Mouse (Mus musculus): ENCODE results near the gene Swt1. TPM values are rescaled to one million over a fixed set of nuclear protein-coding genes. Genes with fewer than 3 reads are reported as not detected.
"Not testable (repeated sequence)": the region's sequence is repeated elsewhere in the genome, so short reads cannot be mapped to it uniquely, and the experiment has no call there.

Gene Swt1
- total RNA-seq, 2 experiments from 2014 or later = 8.8 to 9.8 TPM

- intact Hi-C loops (cut with DNase I) = no loop called here
- no peak for DNase-seq
Observed at GRCm38 (mm10) chr1:151368444-151368843, 59.8 kb downstream of the Swt1 start.

DNA sequence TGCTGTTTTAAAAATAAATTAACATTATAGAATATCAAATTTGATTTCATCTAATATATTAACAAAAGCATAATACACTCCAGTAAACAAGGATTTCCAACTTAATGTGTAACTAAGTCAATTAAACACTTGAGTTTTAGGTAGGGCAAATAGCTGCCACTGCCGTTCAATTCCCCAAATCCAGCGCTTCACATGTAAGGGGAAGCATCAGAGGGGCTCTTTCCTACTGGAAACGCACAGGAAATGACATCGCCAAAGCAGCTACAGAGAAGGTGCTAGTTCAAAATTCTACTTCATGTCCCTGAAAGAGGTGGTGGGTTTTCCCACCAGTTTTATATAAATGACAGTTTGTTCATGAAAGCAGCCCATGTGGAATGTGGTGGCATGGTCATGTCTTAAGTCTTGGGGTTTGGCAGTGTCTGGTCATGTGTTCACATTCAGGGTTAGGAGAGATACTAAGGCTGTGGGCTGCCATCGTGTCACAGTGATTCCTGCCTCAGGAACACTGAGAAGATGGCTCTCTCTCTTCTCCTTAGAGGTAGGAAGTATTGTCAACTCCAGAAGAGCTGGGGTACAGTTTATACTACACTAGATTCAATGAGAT, 60.4 kb downstream of the Swt1 start:
- intact Hi-C loops (cut with DNase I) = no loop called here

GRCm38 (mm10) chr1:151366944-151367605, 61.2 kb downstream of the Swt1 start:
- DNase-seq = no peak
- intact Hi-C loops (cut with DNase I) = no loop called here

More for the DNA sequence above, 60.4 kb downstream of the Swt1 start:
- no peak for DNase-seq

DNA sequence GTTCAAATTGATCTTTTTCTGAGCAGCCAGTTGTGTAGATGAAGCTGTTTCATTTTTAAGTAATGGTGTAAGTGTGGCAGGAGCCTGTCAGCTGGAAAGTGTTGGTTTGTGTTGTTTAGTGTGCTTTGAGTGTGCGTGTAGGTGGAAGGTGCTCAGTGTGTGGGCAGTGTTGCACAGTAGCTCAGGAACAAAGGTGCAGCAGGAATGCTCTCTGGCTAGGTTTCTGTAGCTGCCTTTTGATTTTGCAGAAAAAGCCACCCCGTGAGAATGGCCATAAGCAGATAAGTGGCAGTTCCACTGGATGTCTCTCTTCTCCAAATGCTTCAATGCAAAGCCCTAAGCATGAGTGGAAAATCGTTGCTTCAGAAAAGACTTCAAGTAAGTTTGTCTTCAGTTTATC, 68.9 kb downstream of the Swt1 start:
- intact Hi-C loops (cut with DNase I) = no loop called here
- DNase-seq = no peak

GRCm38 (mm10) chr1:151355994-151356393, 72.3 kb downstream of the Swt1 start:
- DNase-seq = no peak
- intact Hi-C loops (cut with DNase I) = no loop called here

DNA sequence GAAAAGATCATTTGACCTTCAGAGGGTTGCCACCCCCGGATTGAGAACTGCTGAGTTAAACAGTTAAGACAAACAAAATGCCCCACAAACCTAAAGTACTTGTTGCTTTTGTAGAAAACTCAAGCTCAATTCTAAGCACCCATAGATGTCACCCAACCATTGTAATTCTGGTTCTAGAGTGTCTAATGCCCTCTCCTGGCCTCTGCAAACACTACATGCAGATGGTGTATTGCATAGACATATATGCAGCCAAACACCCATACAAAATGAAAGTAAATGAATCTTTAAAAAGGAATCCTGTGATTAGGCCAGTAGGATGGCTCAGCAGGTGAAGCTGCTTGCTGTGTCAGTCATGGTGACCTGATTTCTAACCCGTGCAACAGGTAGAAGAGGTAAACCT, 75.3 kb downstream of the Swt1 start:
- intact Hi-C loops (cut with DNase I) = loop anchor here (5.0 kb wide), 1 partner anchor 316 kb away; no protein-coding TSS in a partner anchor
- DNase-seq = no peak

- intact Hi-C loops (cut with DNase I); DNase-seq: not testable (repeated sequence)
Observed at GRCm38 (mm10) chr1:151348293-151348692, 80.0 kb downstream of the Swt1 start.

GRCm38 (mm10) chr1:151346681-151347127, 81.6 kb downstream of the Swt1 start:
- intact Hi-C loops (cut with DNase I) = no loop called here

DNA sequence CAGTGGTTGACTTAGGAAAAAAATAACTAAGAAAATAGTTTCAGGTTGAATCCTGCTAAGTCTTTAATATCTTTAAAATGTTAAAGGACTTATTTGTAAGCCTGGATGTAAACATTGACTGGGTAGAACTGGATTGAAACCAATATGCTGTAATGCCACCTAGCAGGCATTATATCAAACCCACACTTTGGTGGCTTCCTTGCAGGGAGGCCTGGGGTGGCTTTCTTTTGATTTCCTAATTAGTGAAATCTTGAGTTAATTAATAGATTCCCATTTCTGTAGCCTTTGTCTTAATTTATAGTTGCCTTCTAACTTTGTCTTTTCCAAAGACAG, 82.4 kb downstream of the Swt1 start:
- intact Hi-C loops (cut with DNase I) = loop anchor here (2.0 kb wide), 1 partner anchor 267 kb away; no protein-coding TSS in a partner anchor
- DNase-seq = no peak

More at GRCm38 (mm10) chr1:151346681-151347127, 81.6 kb downstream of the Swt1 start:
- no peak for DNase-seq

DNA sequence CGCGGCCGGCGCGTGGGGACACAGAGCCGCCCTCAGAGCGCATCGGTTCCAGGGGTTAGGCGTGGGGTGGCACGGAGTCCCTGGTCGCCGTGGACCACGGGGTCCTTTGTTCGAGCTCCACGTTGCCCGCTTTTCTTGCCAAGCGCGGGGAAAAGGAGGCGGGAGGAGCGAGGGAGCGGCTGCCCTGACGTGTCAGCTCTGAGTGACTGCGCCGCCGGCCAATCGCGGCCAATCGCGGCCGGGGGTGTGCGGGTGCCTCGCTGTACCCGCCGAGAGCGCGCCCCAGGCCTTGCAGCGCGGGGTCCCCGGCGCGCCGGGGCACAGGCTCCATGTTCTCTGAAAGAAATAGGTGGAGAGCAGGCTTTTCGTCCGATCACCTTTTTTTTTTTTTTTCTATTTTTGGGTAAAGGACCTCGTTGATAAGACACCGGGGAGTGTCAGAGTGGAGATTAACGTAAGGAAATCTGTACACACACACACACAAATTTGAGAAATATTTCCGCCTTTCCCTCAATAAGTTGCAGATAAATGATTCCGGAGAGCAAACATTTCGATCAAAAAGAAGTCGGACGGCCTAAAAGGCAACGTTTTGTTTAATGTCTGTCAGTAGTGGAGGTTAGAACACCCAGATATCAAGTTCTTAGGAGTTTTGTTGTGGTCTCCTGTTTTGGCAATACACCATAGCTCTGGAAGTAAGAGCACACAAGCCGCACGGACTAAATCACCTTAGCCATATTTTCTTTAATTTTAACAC, 83.0 kb downstream of the Swt1 start:
- DNase-seq = peak; percentile 94 to 97
- intact Hi-C loops (cut with DNase I) = loop anchor here (2.0 kb wide), 1 partner anchor 266 kb away; no protein-coding TSS in a partner anchor

DNA sequence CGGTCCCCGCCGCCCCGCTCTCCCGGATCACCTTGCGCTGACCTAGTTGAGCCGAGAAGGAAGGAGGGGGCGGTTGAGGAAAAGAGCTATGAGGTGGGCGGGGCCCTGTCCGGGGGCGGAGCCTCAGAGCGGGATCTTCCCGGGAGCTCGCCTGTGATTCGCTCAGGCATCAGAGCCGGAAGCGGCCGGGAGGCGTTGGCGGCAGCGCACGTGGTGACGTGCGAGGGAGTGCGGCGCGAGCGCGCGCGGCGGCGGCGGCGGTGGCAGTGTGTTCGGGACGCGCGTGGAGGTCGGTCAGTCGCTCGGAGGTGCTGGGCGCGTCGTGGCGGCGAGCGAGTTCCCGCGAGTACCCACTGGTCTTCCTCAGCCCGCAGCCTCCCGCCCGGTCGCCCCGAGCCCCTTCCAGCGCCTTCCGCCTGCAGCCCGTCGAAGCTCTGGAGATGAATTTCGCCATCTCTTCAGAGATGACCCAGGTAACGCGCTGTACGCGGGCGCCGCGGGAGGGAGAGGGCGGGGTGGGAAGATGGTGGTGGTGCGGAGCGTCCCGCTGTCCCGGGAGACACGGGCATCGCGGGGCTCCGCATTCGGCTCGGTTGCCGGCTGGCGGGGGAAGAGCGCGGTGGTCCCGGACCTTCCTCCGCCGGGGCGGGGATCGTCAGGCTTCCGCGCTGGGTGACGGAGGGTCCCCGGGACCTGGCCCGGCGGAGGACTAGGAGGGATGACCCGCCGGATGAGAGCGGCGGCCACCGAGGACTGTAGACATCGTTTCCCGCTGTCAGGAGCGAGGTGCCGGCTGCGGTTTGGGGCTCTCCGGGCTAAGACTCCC, 83.8 kb downstream of the Swt1 start, which contains the start of gene Ivns1abp:
Ivns1abp (plus strand) TSS at position 195 of the 826 bp plus-strand sequence.
- intact Hi-C loops (cut with DNase I) = loop anchor here (2.0 kb wide), 1 partner anchor 266 kb away; no protein-coding TSS in a partner anchor
- DNase-seq = peak; percentile 95 to 98

GRCm38 (mm10) chr1:151343571-151344282, 84.5 kb downstream of the Swt1 start:
- intact Hi-C loops (cut with DNase I) = loop anchor here (2.0 kb wide), 1 partner anchor 265 kb away; no protein-coding TSS in a partner anchor
- DNase-seq = no peak

- intact Hi-C loops (cut with DNase I) = no loop called here
- no peak for DNase-seq
Observed at GRCm38 (mm10) chr1:151342968-151343367, 85.3 kb downstream of the Swt1 start.

GRCm38 (mm10) chr1:151342311-151342710, 85.9 kb downstream of the Swt1 start:
- no peak for DNase-seq
- intact Hi-C loops (cut with DNase I) = no loop called here

DNA sequence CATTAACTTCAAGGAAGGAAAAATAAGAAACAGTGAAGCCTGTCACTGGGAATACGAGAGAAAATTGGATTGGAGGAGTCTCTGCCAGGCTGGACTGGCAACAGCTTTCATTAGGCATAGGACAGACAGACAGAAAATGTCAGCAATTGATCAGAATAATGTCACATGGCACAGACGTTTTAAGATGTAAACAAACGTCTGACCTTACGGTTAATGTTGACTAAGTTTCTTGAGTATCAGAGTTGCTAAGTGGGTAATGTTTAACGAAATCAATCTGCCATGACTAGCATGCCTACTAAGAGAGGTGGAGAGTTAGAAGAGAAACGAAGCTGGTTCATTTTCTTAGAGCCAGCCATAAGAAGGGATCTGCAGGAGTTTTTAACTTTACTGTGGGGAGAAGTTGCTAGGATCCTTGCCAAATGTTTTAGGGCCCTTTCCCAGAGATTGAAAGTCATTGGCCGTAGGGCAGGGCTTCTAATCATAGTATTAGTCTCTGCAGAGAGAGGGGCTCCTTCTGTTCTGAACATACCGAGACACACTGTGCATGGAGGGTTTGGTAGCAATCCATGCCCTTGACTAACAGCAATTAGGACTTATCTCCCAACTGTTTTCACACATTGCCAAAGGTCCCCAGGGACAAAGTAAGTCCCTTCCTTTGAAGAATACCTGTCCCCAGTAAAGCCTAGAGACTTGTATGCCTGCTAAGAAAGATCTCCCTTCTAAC, 86.8 kb downstream of the Swt1 start:
- intact Hi-C loops (cut with DNase I) = no loop called here
- no peak for DNase-seq

DNA sequence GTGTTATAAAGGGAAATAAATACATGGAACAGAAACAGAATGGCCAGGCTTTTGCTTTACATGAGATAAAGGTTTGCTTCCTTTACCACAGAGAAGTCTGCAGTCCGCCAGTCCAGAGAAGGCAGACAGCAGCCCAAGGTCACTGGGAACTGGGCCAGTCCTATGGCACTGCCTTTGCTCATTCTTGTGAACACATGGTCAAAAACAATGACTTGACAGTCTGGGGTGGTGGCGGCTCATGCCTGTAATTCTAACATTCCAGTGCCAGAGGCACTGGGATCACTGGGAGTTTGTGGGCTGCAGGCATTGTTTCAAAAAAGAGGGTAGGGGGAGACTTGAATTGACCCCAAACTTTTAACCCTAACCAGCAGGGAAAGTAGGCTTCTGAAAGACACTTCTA, 89.3 kb downstream of the Swt1 start:
- intact Hi-C loops (cut with DNase I) = no loop called here
- DNase-seq = no peak

DNA sequence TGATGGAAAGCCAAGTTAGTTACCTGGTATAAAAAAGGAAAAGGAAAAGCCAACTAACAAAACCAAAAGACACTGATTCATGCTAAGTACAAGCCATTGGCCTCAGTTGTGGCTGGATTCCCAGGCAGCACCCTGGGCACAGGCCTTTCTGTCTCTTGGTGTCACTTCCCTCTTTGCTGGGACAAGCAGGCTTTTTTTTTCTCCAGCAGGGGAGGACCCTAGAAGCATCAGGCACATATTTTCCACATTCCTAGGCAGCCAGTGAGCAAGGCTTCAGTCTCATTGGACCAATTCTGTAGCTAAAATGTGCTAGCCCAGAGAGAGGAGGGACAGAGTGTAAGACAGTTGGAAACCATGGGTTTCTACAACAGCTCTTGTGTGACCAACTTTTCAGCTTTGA, 90.0 kb downstream of the Swt1 start:
- intact Hi-C loops (cut with DNase I) = no loop called here
- DNase-seq = no peak

DNA sequence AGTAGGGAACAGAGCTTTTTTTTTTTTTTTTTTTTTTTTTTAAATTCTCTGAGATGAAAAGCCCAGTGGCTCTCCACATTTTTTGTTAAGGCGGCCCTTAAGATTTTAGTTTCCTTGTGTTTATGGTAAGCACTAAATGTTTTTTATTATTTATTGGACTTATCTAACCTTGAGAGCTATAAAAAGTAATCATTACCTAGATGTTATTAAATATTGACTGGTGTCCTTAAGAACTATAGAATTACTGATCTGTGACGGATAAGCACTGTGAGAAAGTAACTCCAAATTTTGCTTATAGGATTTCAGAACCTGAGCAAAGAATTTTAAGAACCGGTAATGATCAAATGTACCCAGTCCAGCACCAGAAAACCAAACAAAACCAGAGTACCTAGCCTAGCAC, 95.4 kb downstream of the Swt1 start:
- DNase-seq = no peak
- intact Hi-C loops (cut with DNase I) = no loop called here

DNA sequence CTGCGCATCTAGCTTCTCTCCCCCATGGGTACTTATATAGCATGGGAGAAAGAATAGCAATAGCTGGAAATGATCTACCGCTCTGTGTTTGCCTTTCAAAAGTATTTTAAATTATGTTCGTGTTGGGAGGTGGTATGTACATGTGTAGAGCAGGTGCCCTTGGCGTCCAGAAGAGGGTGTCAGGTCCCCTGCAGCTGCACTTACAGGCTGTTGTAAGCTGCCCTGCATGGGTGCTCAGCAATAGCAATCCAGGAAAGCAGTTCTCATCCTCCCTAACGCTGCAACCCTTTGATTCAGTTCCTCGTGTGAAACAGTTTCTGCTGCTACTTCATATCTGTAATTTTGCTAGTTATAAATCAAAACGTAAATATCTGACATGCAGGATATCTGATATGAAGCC, 98.7 kb downstream of the Swt1 start:
- intact Hi-C loops (cut with DNase I) = no loop called here
- no peak for DNase-seq

Measured in gastrocnemius, postnatal 36 days (tissue).